Mouse (Mus musculus) left cerebral cortex, adult 2 months (tissue): ENCODE data around the gene Prtn3. TPM values are rescaled to one million over a fixed set of nuclear protein-coding genes. Genes with fewer than 3 reads are reported as not detected.

ENCODE experiments used
- DNase-seq, 2 experiments: peaks; one replicate each; pipeline ENCODE4 v3.0.0; 2021 to 2022; ENCODE audit warnings: low spot score in 2 of 2, mixed read lengths in 1 of 2; ENCODE audit errors: extremely low spot score in 1 of 2
- H3K27ac ChIP-seq: fragments of 200-600 bp; 2 replicates; pipeline ENCODE4 v1.8.1; 2022
- H3K4me3 ChIP-seq: fragments of 200-600 bp; 2 replicates; pipeline ENCODE4 v1.8.1; 2022
- CTCF ChIP-seq: fragments of 200-600 bp; IDR thresholded peaks from 2 replicates; pipeline ENCODE4 v1.8.1; 2022; ENCODE audit warnings: antibody characterized with exemption, mild to moderate bottlenecking, moderate library complexity
- intact Hi-C: fragments of 180-260 bp; cut with DNase I; formaldehyde crosslinking; loops from one replicate; pipeline ENCODE4 v1.15.1; 2025
- total RNA-seq, 2 experiments: library from RNA; stranded (reverse); gene quantifications; 2 replicates each; pipeline ENCODE4 v1.2.3; 2021

Gene Prtn3
- total RNA-seq, 2 experiments from 2014 or later, result 1.7 to 2.6 TPM

DNA sequence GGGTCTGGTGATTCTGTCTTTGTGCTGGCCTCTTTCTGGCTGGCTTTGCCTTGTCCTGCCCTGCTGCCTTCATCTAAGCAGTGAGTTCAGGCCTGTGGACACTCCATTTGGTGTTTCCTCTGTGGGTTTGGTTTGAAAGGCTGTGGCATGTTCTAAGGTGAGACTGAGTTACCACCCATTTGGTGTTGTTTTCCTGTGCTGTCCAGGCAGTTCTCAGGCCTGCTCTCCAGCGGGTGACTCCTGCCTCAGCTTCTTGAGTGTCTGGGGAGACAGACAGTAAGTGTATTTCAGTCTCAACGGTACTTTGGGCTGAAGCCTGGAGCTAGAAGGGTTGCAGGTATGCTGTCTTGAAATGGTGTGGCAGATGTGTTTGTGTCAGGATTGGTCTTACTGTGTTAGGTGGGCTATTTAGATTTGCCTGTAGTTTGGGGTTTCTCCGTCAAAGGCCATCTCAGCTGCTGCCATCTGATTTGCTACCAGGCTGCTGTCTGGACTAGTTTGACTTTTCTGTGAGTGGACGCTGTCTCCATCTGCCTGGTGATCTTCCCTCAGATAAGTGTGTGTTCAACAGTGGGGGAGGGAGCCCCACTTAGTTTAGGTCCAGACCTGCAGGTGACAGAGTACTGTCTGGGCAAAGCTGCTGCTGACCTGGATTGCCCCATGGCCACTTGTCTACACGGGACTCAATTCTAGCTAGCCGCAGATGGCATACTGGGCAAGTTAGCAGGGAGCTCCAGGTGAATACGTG lies 17.4 kb upstream of the Prtn3 start:
- intact Hi-C loops, result no loop called here
- Histone ChIP-seq H3K27ac (peak overlapping the region; percentile 54; the same call in 1 of the 2 replicates), H3K4me3 (peak overlapping the region; percentile 95)
- no peak for TF ChIP-seq CTCF
- no peak for DNase-seq

DNA sequence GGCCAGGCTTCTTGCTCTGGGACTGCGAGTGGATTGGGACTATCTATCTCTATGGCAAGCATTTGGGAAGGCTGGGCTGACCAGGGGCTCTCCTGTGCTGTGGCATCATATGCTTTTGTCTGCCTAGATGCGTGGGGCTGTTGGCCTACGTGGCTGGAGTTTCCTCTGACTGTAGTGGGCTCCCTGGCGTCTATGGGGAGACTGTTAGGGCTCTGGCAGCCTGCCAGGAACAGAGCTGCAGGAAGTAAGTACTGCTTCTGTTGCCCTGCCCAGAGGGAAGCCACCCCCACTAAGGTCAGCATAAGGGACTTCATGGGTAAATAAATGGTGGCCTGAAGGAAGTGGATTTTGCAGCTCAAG lies 16.8 kb upstream of the Prtn3 start:
- intact Hi-C loops, result no loop called here
- peak in 1 of 2 experiments; percentile 28 for DNase-seq
- Histone ChIP-seq H3K4me3 (peak overlapping the region; percentile 95; the same call in 1 of the 2 replicates), H3K27ac (peak overlapping the region; percentile 54; the same call in 1 of the 2 replicates)
- no peak for TF ChIP-seq CTCF

DNA sequence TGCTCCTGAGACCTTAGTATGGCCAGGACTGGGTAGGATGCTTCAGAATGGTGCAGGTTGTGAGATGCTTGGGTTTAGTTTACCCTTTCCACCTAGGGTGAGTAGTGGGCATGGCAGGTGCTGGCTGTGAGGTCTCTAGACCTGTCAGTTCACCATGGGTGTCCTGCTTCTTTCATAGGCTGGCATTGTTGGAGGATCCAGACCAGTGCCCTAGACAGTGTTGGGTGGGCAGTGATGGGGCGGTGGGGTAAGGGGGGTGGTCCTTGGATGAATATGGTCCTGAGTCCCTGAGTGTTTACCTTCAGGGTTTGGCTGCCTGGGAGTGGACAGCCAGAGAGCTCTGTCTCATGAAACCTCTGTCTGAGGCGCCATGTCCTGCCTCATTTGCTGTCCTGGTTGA lies 16.4 kb upstream of the Prtn3 start:
- no peak for TF ChIP-seq CTCF
- intact Hi-C loops, result no loop called here
- Histone ChIP-seq H3K27ac (peak overlapping the region; percentile 24; the same call in 1 of the 2 replicates), H3K4me3 (no peak overlapping the region)
- DNase-seq, result no peak

DNA sequence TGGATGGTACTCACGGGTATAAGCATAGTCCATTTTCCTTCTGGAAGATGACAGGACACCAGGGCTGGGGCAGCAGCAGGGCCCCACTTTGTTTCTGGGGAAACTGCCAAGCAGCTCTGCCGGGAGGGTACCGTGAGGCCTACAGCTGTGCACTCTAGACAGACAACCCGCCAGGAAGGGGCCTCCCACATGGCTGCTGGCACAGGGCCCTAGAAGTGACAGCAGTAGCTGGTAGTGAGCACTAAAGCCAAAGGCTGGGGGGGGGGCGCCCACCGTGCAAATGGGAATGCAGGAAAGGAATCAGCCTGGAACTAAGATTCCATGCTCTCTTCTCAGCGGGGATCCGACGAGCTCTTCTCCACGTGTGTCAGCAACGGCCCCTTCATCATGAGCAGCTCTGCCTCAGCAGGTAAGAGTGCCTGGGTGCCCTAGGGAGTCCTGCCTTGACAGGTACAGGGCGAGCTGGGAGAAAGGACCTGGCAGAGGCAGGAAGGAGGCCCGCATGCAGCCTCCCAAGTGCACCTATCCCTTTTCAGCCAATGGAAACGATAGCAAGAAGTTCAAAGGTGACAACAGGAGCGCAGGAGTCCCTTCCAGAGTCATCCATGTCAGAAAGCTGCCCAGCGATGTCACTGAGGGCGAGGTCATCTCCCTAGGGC lies 15.7 kb upstream of the Prtn3 start:
- H3K27ac ChIP-seq, result no peak overlapping the region
- intact Hi-C loops, result no loop called here
- peak; percentile 65 to 71 for DNase-seq
- TF ChIP-seq CTCF, result no peak
- 0 out of 2 replicates have a peak overlapping the region, but pooled peaks have one; percentile 14 for H3K4me3 ChIP-seq

DNA sequence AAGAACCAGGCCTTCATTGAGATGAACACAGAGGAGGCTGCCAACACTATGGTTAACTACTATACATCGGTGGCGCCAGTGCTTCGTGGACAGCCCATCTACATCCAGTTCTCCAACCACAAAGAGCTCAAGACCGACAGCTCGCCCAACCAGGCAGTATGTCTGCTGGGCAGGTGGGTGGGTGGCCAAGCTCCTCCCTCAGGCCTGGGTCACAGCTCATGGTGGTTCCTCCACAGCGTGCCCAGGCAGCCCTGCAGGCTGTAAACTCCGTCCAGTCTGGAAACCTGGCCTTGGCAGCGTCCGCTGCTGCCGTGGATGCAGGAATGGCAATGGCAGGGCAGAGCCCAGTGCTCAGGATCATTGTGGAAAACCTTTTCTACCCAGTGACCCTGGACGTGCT lies 15.2 kb upstream of the Prtn3 start:
- Histone ChIP-seq H3K4me3 (no peak overlapping the region), H3K27ac (no peak overlapping the region)
- intact Hi-C loops, result no loop called here
- TF ChIP-seq CTCF, result no peak
- no peak for DNase-seq

DNA sequence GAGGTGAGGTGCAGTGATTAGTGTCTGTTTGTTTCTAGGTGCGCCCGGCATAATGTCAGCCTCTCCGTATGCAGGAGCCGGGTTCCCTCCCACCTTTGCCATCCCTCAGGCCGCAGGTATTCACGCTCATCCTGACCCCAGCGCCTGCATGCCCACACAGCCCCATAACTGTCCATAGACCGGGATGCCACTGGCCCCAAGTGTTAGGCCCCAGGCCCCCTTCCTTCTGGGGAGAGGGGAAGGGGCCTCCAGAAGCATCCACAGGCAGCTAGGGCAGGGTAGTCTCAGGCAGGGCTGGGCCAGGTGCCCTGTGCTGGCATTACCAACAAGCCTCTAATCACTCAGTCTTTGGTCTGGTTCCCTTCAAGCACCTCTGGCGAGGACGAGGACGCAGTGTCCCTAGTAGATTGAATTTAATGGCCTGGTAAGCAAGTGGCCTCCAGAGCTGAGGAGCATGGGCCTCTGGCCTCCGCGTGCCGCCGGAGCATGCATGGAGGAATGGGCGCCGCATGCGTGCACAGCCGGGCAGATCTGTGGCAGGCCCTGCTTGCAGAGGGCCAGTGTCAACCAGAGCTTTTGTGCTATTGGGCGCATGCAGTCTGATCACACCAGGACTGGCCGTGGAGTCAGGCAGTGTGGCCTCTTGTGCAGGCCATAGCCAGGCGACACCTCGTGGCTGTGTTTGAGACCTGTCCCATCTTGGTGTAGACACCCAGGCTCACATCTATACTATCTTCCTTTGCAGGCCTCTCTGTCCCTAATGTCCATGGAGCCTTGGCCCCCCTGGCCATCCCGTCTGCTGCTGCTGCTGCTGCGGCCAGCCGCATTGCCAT lies 14.0 kb upstream of the Prtn3 start:
- H3K4me3 ChIP-seq, result no peak overlapping the region
- intact Hi-C loops, result no loop called here
- TF ChIP-seq CTCF, result no peak

DNA sequence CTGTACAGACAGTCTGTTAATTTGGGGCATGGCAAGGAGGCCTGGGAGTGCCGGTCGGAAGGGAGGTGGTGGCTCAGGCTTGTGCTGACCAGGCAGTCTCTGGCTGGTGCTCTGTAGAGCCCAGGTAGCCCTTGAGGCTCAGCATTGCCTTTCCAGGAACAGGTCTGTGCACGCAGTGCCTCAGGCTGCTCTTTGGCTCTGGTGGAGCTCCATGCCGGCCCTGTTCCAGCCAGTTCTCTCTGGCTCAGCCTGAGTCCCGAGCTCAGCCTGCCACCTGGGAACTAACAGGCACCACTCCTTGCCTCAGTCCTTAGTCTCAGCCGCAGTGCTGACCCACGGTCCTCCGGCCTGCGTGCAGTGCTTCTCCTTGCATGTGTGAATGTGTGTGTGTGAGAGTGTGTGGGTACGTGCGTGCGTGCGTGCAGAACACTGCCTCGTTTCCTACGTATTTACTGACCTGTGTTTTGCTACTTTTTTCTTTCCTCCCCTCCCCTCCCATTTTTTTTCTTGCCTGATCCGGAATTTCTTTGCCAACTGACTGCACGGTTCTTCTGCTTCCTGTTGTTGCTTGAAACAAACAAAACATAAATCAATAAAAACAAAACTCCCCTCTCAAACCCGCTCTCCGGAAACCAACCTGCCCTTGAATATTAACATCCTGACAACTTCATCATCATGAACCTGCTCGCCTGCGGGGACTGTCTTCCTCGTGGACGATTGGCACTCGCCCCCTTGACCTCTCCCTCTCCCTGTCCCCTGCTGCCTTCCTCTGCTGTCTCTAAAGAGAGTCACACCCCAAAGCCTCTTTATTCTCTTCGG lies 12.8 kb upstream of the Prtn3 start:
- DNase-seq, result no peak
- no peak for TF ChIP-seq CTCF
- intact Hi-C loops, result no loop called here
- H3K4me3 ChIP-seq, result no peak overlapping the region
- H3K27ac ChIP-seq, result no peak overlapping the region; the same call in 1 of the 2 replicates

More for the DNA sequence above, 14.0 kb upstream of the Prtn3 start:
- DNase-seq, result no peak
- no peak overlapping the region for H3K27ac ChIP-seq

DNA sequence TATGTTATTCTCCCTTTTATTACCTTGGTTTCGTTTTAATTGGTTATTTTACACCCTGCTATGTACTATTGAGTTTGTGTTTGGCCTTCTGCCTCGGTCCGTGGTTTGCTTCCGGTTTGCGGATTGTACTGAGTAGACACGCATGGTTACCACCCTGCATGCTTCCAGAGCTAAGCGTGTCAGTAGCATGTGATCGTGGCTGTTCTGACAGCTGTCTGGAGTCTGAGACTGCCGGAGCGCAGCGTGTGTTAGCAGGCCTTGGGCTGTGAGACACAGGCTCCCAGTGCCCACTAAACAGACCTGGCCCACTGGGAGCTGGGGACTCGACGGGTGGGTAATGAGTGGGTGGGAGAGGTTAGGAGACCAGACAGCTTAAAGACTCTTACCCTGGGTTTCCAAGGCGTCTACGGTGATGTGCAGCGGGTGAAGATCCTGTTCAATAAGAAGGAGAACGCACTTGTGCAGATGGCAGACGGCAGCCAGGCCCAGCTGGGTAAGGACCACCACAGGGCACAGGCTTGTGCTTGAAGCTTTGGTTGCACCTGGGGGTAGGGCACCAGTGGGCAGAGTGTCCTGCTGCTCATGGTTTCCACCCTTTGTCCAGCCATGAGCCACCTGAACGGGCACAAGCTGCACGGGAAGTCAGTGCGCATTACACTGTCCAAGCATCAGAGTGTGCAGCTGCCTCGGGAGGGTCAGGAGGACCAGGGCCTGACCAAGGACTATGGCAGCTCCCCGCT lies 12.1 kb upstream of the Prtn3 start:
- no peak for DNase-seq
- no peak overlapping the region for H3K4me3 ChIP-seq
- intact Hi-C loops, result no loop called here
- no peak overlapping the region for H3K27ac ChIP-seq
- no peak for TF ChIP-seq CTCF

DNA sequence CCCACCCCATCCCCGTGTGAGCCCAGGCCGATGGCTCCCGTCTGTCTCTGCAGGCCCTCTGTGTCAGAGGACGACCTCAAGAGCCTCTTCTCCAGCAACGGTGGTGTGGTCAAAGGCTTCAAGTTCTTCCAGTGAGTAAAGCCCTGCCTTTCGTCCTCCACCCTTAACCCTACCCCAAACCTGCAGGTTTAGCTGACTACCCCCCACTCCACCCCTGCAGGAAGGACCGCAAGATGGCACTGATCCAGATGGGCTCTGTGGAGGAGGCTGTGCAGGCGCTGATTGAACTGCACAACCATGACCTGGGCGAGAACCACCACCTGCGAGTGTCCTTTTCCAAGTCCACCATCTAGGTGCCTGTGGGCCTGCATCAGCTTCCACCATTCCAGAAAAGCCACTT lies 11.4 kb upstream of the Prtn3 start:
- H3K4me3 ChIP-seq, result no peak overlapping the region
- peak in 1 of 2 experiments; percentile 14 for DNase-seq
- TF ChIP-seq CTCF, result no peak
- H3K27ac ChIP-seq, result no peak overlapping the region
- intact Hi-C loops, result no loop called here

DNA sequence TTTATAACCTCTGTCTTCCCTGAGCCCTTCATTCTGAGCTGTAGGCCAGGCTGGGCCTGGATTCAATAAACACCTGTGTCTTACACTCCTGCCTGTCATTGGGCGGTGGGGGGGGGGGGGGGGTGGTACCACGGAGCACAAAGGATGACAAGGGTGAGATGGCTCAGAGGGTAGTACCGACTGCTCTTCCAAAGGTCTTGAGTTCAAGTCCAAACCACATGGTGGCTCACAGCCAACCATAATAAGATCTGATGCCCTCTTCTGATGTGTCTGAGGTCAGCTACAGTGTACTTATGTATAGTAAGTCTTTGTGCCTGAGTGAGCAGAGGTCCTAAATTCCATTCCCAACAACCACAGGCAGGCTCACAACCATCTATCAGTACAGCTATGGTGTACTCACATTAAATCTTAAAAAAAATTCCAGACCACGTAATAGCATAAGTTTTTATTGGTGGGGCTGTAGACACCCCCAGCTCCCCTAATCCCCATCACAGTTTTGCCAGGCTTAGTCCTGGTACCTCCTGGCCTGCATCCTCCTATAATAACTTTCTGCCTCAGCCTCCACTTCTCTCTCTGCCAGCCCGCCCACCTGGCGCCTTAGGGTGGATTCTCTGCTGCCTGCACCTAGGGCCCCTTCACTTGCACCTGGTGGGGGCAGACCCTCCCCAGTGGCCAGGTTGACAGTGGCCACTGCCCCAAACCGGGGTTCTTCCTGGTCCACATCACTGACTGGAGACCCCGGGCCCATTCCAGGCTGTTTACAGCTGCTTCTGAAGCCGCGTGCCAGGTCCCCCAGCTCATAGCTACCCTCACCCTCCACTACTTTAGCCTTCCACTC lies 9.7 kb upstream of the Prtn3 start:
- TF ChIP-seq CTCF, result no peak
- no peak for DNase-seq
- Histone ChIP-seq H3K27ac (no peak overlapping the region), H3K4me3 (no peak overlapping the region)
- intact Hi-C loops, result no loop called here
